16 mouse cellular contexts compared by ENCODE assay signal in the genomic region with DNA sequence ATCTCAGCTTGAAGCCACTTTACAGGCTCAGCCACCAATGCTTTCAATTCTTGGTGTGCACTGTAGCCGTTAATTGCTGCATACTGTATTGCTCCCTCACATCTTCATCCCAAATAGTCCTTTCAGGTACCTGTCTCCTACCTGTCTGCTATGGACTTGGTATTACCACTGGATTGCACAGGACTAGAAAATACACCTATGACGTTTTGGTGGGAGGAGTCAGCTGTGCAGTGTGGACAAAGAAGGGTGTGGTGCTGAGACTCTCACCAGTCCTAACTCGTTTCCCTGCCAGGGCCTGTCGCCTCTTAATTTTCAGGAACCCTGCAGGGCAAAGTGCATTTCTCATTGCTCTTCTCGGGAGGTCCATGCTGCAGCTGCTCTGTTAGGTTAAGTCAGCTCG. TPM values are rescaled to one million over a fixed set of nuclear protein-coding genes. Genes with fewer than 3 reads are reported as not detected.
A peak's percentile ranks its signal among the peaks of the same experiment; 100 is the strongest.
DNase-seq lines count a peak whose midpoint lies in the region; ATAC-seq and TF ChIP-seq lines count a peak whose summit lies in the region.
"Had no signal": no experiment of that assay in that cellular context is flagged by ENCODE, and none has a peak within 500 bp of the region (broad histone marks: within the 10 kb centered on the region; RNA-seq: fewer than 3 reads in every experiment).

No protein-coding gene starts in this region.

- H3K9ac ChIP-seq in embryonic facial prominence, embryonic 14.5 days (ENCODE audit: low read depth, low read length): no peak overlapping the region
- H3K9ac ChIP-seq in stomach, embryonic 14.5 days (replicated peaks; ENCODE audit: low read depth, low read length): no peak overlapping the region
- H3K9ac ChIP-seq: embryonic facial prominence, embryonic 12.5 days; forebrain, postnatal 0 days; heart, embryonic 13.5 days had no signal

- no peak overlapping the region for H3K4me2 ChIP-seq in embryonic facial prominence, embryonic 14.5 days (ENCODE audit: low read depth, low read length)
- no peak overlapping the region for H3K4me2 ChIP-seq in stomach, embryonic 14.5 days (replicated peaks; ENCODE audit: low read depth, low read length)
- H3K4me2 ChIP-seq: embryonic facial prominence, embryonic 12.5 days; heart, embryonic 13.5 days had no signal

- peak; percentile 44 for ATAC-seq in embryonic facial prominence, embryonic 14.5 days (ENCODE audit: low read depth)
- ATAC-seq in stomach, embryonic 14.5 days (ENCODE audit: insufficient number of reproducible peaks, insufficient read depth, low FRiP score, low read depth): 0 out of 2 replicates have a peak, but pooled peaks have one; percentile 79
- ATAC-seq: CD4-positive, CD25-positive, alpha-beta regulatory T cell, adult 4 months; forebrain, postnatal 0 days had no signal

- no peaks in the 10 kb centered on the region; the same call in 1 of the 2 replicates for H3K4me1 ChIP-seq in lung, adult 2 months (ENCODE audit: control insufficient read depth, insufficient read depth, low read length)
- no peaks in the 10 kb centered on the region for H3K4me1 ChIP-seq in embryonic facial prominence, embryonic 14.5 days (ENCODE audit: control insufficient read depth, insufficient read depth, low read length)
- H3K4me1 ChIP-seq in stomach, embryonic 14.5 days (ENCODE audit: control insufficient read depth, insufficient read depth, low read length): no peaks in the 10 kb centered on the region
- H3K4me1 ChIP-seq: embryonic facial prominence, embryonic 12.5 days had no signal

- peak; percentile 27 to 55 for DNase-seq in lung, adult 18-20 months
- DNase-seq in lung, adult 2 months: no peak
- DNase-seq in embryonic facial prominence, embryonic 14.5 days (ENCODE audit: low spot score): peak; percentile 47
- peak; percentile 60 for DNase-seq in kidney, adult 9 months
- DNase-seq in adrenal gland, postnatal 25 days: no peak
- no peak for DNase-seq in spleen, postnatal 36 days (ENCODE audit: low spot score in 2 of 2)
- DNase-seq in layer of hippocampus, adult 18-20 months (ENCODE audit: low spot score in 2 of 2): no peak
- DNase-seq: cerebellum, adult 8-10 months; forebrain, postnatal 0 days had no signal

- H3K4me3 ChIP-seq in lung, adult 2 months (replicated peaks; ENCODE audit: extremely low read depth, low read depth, low read length): no peak overlapping the region
- no peak overlapping the region for H3K4me3 ChIP-seq in embryonic facial prominence, embryonic 14.5 days (ENCODE audit: low read depth, low read length)
- H3K4me3 ChIP-seq in stomach, embryonic 14.5 days (ENCODE audit: low read depth, low read length): no peak overlapping the region
- H3K4me3 ChIP-seq: embryonic facial prominence, embryonic 12.5 days; heart, embryonic 13.5 days had no signal

- TF ChIP-seq POLR2A in lung, adult 2 months (IDR thresholded peaks at IDR 0.05; ENCODE audit: borderline replicate concordance, extremely low read depth, low read depth, low read length): no peak

- no peaks in the 10 kb centered on the region for H3K27me3 ChIP-seq in embryonic facial prominence, embryonic 14.5 days (replicated peaks; ENCODE audit: control insufficient read depth, insufficient read depth, low read length)
- no peaks in the 10 kb centered on the region for H3K27me3 ChIP-seq in stomach, embryonic 14.5 days (ENCODE audit: control insufficient read depth, insufficient read depth, low read length)
- H3K27me3 ChIP-seq: embryonic facial prominence, embryonic 12.5 days; heart, embryonic 13.5 days had no signal

- H3K36me3 ChIP-seq in embryonic facial prominence, embryonic 14.5 days (ENCODE audit: control insufficient read depth, insufficient read depth, low read length): peaks cover 41% of the 10 kb centered on the region
- H3K36me3 ChIP-seq in stomach, embryonic 14.5 days (ENCODE audit: control insufficient read depth, insufficient read depth, low read length): peaks cover 14% of the 10 kb centered on the region

- WGBS in lung, adult 2 months: 51% methylated on average over 6 of the region's 6 CpGs
- 80% methylated on average over 6 of the region's 6 CpGs for WGBS in embryonic facial prominence, embryonic 14.5 days
- 66% methylated on average over 6 of the region's 6 CpGs for WGBS in stomach, embryonic 14.5 days

- H3K9me3 ChIP-seq in embryonic facial prominence, embryonic 14.5 days (ENCODE audit: control insufficient read depth, low read length): no peaks in the 10 kb centered on the region
- no peaks in the 10 kb centered on the region for H3K9me3 ChIP-seq in stomach, embryonic 14.5 days (ENCODE audit: control insufficient read depth, low read depth, low read length)
- H3K9me3 ChIP-seq: embryonic facial prominence, embryonic 12.5 days; heart, embryonic 13.5 days had no signal

- no peak overlapping the region for H3K27ac ChIP-seq in embryonic facial prominence, embryonic 14.5 days (replicated peaks; ENCODE audit: low read depth, low read length)
- no peak overlapping the region for H3K27ac ChIP-seq in stomach, embryonic 14.5 days (ENCODE audit: low read length)
- H3K27ac ChIP-seq: embryonic facial prominence, embryonic 12.5 days; heart, embryonic 13.5 days had no signal

- no peak for TF ChIP-seq CTCF in lung, adult 2 months (IDR thresholded peaks at IDR 0.05; ENCODE audit: insufficient read depth, low read length)

RNA-seq across cellular contexts. Expression of a gene that starts 25.7 kb away (rescaled TPM):
- polyA plus RNA-seq in lung, adult 2 months (2012; rRNA removed): 1.5 and 1.7 TPM in 2 replicates
- polyA plus RNA-seq in embryonic facial prominence, embryonic 14.5 days (2014; fragmentation: Nextera tagmentation; extraction: Ambion mirVana): 0.12 and 0.19 TPM in 2 replicates
- 0.13 and 0.41 TPM in 2 replicates for polyA plus RNA-seq in stomach, embryonic 14.5 days (2014; fragmentation: Nextera tagmentation; extraction: Ambion mirVana)
- 0.30 TPM in 1 of 2 replicates, not detected in the other for total RNA-seq in adrenal gland, postnatal 25 days (2021)
- total RNA-seq in layer of hippocampus, adult 18-20 months (2021): 1 to 10 TPM; 1.9 to 2.3 TPM

RNA-seq across cellular contexts. Expression of a gene that starts 27.6 kb away (rescaled TPM):
- 7.5 and 9.4 TPM in 2 replicates for polyA plus RNA-seq in lung, adult 2 months (2012; rRNA removed)
- polyA plus RNA-seq in embryonic facial prominence, embryonic 14.5 days (2014; fragmentation: Nextera tagmentation; extraction: Ambion mirVana): 2.4 and 3.0 TPM in 2 replicates
- polyA plus RNA-seq in stomach, embryonic 14.5 days (2014; fragmentation: Nextera tagmentation; extraction: Ambion mirVana): 2.4 and 3.4 TPM in 2 replicates
- total RNA-seq in adrenal gland, postnatal 25 days (2021): 2.9 and 3.6 TPM in 2 replicates
- total RNA-seq in layer of hippocampus, adult 18-20 months (2021): 10 to 100 TPM; 14.6 to 17.0 TPM

RNA-seq across cellular contexts. Expression of a gene that starts 28.3 kb away (rescaled TPM):
- polyA plus RNA-seq in lung, adult 2 months (2012; rRNA removed): 0.07 and 0.09 TPM in 2 replicates
- not detected in 2 replicates for polyA plus RNA-seq in embryonic facial prominence, embryonic 14.5 days (2014; fragmentation: Nextera tagmentation; extraction: Ambion mirVana)
- polyA plus RNA-seq in stomach, embryonic 14.5 days (2014; fragmentation: Nextera tagmentation; extraction: Ambion mirVana): 0.08 and 0.09 TPM in 2 replicates
- total RNA-seq in adrenal gland, postnatal 25 days (2021): 0.12 TPM in 1 of 2 replicates, not detected in the other
- total RNA-seq in layer of hippocampus, adult 18-20 months (2021): not detected
- total RNA-seq: forebrain, postnatal 0 days; left cerebral cortex, postnatal 36 days had no signal
- polyA plus RNA-seq: CD4-positive, CD25-positive, alpha-beta regulatory T cell, adult 4 months; forebrain, postnatal 0 days; lung, embryonic 16.5 days had no signal

RNA-seq across cellular contexts. Expression of a gene that starts 32.6 kb away (rescaled TPM):
- polyA plus RNA-seq in lung, adult 2 months (2012; rRNA removed): 138 and 144 TPM in 2 replicates
- polyA plus RNA-seq in embryonic facial prominence, embryonic 14.5 days (2014; fragmentation: Nextera tagmentation; extraction: Ambion mirVana): 81.9 and 86.8 TPM in 2 replicates
- polyA plus RNA-seq in stomach, embryonic 14.5 days (2014; fragmentation: Nextera tagmentation; extraction: Ambion mirVana): 92.8 and 93.9 TPM in 2 replicates
- total RNA-seq in adrenal gland, postnatal 25 days (2021): 67.7 and 73.0 TPM in 2 replicates
- 100 to 1,000 TPM; 102 to 106 TPM for total RNA-seq in layer of hippocampus, adult 18-20 months (2021)

RNA-seq across cellular contexts. Expression of a gene that starts 32.7 kb away (rescaled TPM):
- not detected in 2 replicates for polyA plus RNA-seq in lung, adult 2 months (2012; rRNA removed)
- 0.13 TPM in 1 of 2 replicates, not detected in the other for polyA plus RNA-seq in embryonic facial prominence, embryonic 14.5 days (2014; fragmentation: Nextera tagmentation; extraction: Ambion mirVana)
- polyA plus RNA-seq in stomach, embryonic 14.5 days (2014; fragmentation: Nextera tagmentation; extraction: Ambion mirVana): not detected in 2 replicates
- total RNA-seq in adrenal gland, postnatal 25 days (2021): not detected in 2 replicates
- not detected for total RNA-seq in layer of hippocampus, adult 18-20 months (2021)
- total RNA-seq: adrenal gland, postnatal 4 days; forebrain, postnatal 0 days; left cerebral cortex, postnatal 36 days had no signal
- polyA plus RNA-seq: CD4-positive, CD25-positive, alpha-beta regulatory T cell, adult 4 months; forebrain, postnatal 0 days; heart, embryonic 13.5 days; lung, embryonic 16.5 days had no signal

Comparison
In these comparisons a context has a peak if more than half of its experiments do, and no peak if none do; other contexts are left out.
1. DNase-seq: peak in lung, adult 18-20 months (2 of 2), embryonic facial prominence, embryonic 14.5 days (single experiment) and kidney, adult 9 months (single experiment); none in lung, adult 2 months (single experiment), adrenal gland, postnatal 25 days (single experiment), spleen, postnatal 36 days (0 of 2) and layer of hippocampus, adult 18-20 months (0 of 2).